In the genomic region with DNA sequence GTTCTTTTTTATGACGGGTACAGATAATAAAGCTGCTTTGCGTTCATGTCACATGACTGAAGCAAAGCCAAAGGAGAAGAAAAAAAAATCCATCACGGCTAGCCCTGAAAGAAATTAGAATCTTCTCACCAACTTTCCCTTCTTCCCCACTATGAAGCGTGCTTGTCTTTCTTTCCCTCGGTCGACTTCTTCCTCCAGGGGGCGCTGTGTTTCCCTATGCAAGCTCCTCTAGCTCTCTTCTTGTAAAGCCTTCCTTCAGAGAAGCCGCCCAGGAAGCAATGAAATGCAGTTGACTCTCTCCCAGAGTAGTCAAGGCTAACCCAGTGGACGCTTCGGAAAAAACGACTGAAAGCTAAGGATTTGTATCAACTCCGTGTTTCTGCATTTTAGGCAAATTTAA, we compare ENCODE assay signal across 8 mouse cellular contexts.
DNase-seq lines count a peak whose midpoint lies in the region; ATAC-seq lines count a peak whose summit lies in the region.

No protein-coding gene starts in this region.

- ATAC-seq in erythroid progenitor cell, adult 5-6 weeks (replicated peaks; ENCODE audit: low FRiP score, poor library complexity, severe bottlenecking) = 0 out of 2 replicates have a peak, but pooled peaks have one; percentile 43

- DNase-seq in adrenal gland, adult 2 months = peak; percentile 19
- DNase-seq in adrenal gland, postnatal 4 days (ENCODE audit: low spot score in 2 of 2) = no peak
- peak; percentile 18 to 48 for DNase-seq in left cerebral cortex, adult 18-20 months (ENCODE audit: low spot score in 2 of 2)
- no peak for DNase-seq in left cerebral cortex, adult 11 months (ENCODE audit: low spot score)
- DNase-seq in T-cell, adult 2 months (ENCODE audit: low spot score) = peak; percentile 27
- peak; percentile 56 to 84 for DNase-seq in spleen, postnatal 4 days (ENCODE audit: low spot score in 2 of 2)
- DNase-seq in frontal cortex, postnatal 36 days (ENCODE audit: low spot score in 2 of 2) = no peak

Comparison
In these comparisons a context has a peak if more than half of its experiments do, and no peak if none do; other contexts are left out.
1. DNase-seq: peak in adrenal gland, adult 2 months (single experiment), left cerebral cortex, adult 18-20 months (2 of 2), T-cell, adult 2 months (single experiment) and spleen, postnatal 4 days (2 of 2); none in adrenal gland, postnatal 4 days (0 of 2), left cerebral cortex, adult 11 months (single experiment) and frontal cortex, postnatal 36 days (0 of 2).